Mouse (Mus musculus) lung, adult 2 months (tissue): Measurements from ENCODE around the gene Itgal.

Source experiments
- CTCF ChIP-seq: fragments of 200-500 bp; IDR thresholded peaks from 2 replicates; pipeline ENCODE4 v1.5.1; 2011; ENCODE audit warnings: mild to moderate bottlenecking, low read length, control low read depth; ENCODE audit not compliant: insufficient read depth
- POLR2A ChIP-seq: fragments of 200-500 bp; IDR thresholded peaks from 2 replicates; pipeline ENCODE4 v1.6.1; 2011; ENCODE audit warnings: low read depth, mild to moderate bottlenecking, control low read depth, low read length, borderline replicate concordance; ENCODE audit errors: extremely low read depth

GRCm38 (mm10) chr7:127273118-127273923, 22.7 kb upstream of the Itgal start:
- TF ChIP-seq POLR2A (no peak), CTCF (no peak)
